Mouse (Mus musculus) liver, adult (tissue): ENCODE data around the gene Cog1.
A peak's percentile ranks its signal among the peaks of the same experiment; 100 is the strongest.

ENCODE experiments used
- GATA4 ChIP-seq: IDR thresholded peaks from 2 replicates; pipeline ENCODE4 v1.6.1; 2014; ENCODE audit warnings: mild to moderate bottlenecking, low read length; ENCODE audit not compliant: insufficient replicate concordance

Gene Cog1

GRCm38 (mm10) chr11:113652516-113652915 is 3.5 kb downstream of the Cog1 start:
- no peak for TF ChIP-seq GATA4

GRCm38 (mm10) chr11:113654105-113654504 is 5.1 kb downstream of the Cog1 start:
- no peak for TF ChIP-seq GATA4

GRCm38 (mm10) chr11:113654561-113655270 is 5.7 kb downstream of the Cog1 start:
- no peak for TF ChIP-seq GATA4

- no peak for TF ChIP-seq GATA4
Observed at GRCm38 (mm10) chr11:113656511-113656932, 7.6 kb downstream of the Cog1 start.

- TF ChIP-seq GATA4 = no peak
Observed at GRCm38 (mm10) chr11:113657221-113657620, 8.3 kb downstream of the Cog1 start.

GRCm38 (mm10) chr11:113658319-113658718 is 9.3 kb downstream of the Cog1 start:
- TF ChIP-seq GATA4 = no peak

GRCm38 (mm10) chr11:113658763-113659162 is 9.8 kb downstream of the Cog1 start:
- TF ChIP-seq GATA4 = no peak

GRCm38 (mm10) chr11:113660940-113661339 is 12.0 kb downstream of the Cog1 start:
- no peak for TF ChIP-seq GATA4

- TF ChIP-seq GATA4 = no peak
Observed at GRCm38 (mm10) chr11:113661835-113662351, 12.9 kb downstream of the Cog1 start.

- no peak for TF ChIP-seq GATA4
Observed at GRCm38 (mm10) chr11:113664279-113664678, 15.3 kb downstream of the Cog1 start.

- no peak for TF ChIP-seq GATA4
Observed at GRCm38 (mm10) chr11:113666205-113666604, 17.2 kb downstream of the Cog1 start.

GRCm38 (mm10) chr11:113666648-113667047 is 17.7 kb downstream of the Cog1 start:
- TF ChIP-seq GATA4 = no peak

GRCm38 (mm10) chr11:113667122-113667521 is 18.2 kb downstream of the Cog1 start:
- TF ChIP-seq GATA4 = peak; percentile 20; the same call in 1 of the 2 replicates

GRCm38 (mm10) chr11:113667704-113668103 is 18.7 kb downstream of the Cog1 start:
- TF ChIP-seq GATA4 = no peak

- no peak for TF ChIP-seq GATA4
Observed at GRCm38 (mm10) chr11:113668857-113669256, 19.9 kb downstream of the Cog1 start.

GRCm38 (mm10) chr11:113669711-113670110 is 20.7 kb downstream of the Cog1 start:
- TF ChIP-seq GATA4 = no peak

- TF ChIP-seq GATA4 = no peak
Observed at GRCm38 (mm10) chr11:113673614-113674013, 24.6 kb downstream of the Cog1 start.
